Mouse (Mus musculus): ENCODE measurements around the gene Zfp606. TPM values are rescaled to one million over a fixed set of nuclear protein-coding genes. Genes with fewer than 3 reads are reported as not detected.

Gene Zfp606
- 13.9 and 14.6 TPM in 2 replicates for polyA plus RNA-seq (2015; fragmentation: Nextera tagmentation; extraction: Ambion mirVana)

- peak; percentile 85 for DNase-seq (ENCODE audit: low spot score)
These were observed at the start of gene Zfp606 for GRCm38 (mm10) chr7:12478158-12479008. TSS of gene Zfp606 (plus strand) at chr7:12478293.

- DNase-seq (ENCODE audit: low spot score), result no peak
These were observed 885 bp downstream of the Zfp606 start for GRCm38 (mm10) chr7:12479009-12479346.

DNA sequence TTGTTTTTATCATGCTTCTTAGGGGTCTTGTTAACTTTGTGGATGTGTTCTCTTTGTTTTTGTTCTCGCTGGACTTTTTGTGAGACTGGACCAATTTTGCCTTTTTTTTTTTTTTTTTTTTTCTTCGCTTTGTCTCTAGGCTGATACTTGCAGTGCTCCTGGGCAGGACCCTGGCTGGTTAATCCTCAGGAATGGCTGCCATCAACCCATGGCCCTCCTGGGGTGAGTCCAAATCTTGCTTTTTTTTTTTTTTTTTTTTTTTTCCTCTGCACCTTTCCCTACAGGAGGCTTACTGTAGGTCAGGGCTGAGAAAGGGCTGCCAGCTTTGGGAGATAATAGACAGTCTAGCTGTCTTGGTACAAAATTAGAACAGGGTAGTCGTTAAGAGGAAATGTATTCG, 1.4 kb downstream of the Zfp606 start:
- DNase-seq (ENCODE audit: low spot score), result no peak

DNA sequence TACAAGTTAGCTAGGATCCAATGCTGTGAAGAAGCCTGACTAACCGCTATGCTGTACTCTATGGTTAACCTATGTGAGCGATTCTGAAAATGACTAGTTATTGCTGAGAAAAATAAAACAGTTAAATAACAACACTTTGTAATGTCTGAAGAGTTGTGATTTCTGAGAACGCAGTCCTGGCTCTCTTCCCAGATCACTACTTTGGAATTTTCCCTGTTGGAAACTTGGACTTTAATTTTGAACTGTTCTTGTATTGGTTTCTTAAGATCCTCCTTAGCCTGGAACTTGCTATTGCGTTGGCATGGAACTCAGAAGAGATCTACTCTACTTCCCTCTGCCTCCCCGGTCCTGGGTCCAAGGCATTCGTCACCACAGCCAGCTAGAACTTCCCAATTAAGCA, 5.7 kb downstream of the Zfp606 start:
- no peak for DNase-seq (ENCODE audit: low spot score)

DNA sequence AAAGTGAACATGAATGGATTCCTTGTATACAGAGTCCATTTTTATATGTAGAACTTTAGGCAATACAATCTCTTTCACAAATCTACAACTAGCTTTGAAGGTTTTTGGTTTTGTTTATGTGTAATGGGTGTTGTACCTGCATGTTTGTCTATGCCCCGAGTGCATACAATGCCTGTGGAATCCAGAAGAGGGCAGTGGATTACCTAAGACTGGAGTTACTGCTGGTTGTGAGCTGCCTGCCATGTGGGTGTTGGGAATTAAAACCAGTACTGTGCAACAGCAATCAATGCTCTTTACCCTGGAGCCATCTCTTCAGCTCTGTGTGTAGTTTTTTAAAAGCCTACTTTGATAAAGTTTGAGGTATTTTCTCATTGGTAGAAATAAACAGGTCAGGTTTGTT, 7.9 kb downstream of the Zfp606 start:
- peak; percentile 12 for DNase-seq (ENCODE audit: low spot score)

GRCm38 (mm10) chr7:12486691-12487090, 8.6 kb downstream of the Zfp606 start:
- no peak for DNase-seq (ENCODE audit: low spot score)

DNA sequence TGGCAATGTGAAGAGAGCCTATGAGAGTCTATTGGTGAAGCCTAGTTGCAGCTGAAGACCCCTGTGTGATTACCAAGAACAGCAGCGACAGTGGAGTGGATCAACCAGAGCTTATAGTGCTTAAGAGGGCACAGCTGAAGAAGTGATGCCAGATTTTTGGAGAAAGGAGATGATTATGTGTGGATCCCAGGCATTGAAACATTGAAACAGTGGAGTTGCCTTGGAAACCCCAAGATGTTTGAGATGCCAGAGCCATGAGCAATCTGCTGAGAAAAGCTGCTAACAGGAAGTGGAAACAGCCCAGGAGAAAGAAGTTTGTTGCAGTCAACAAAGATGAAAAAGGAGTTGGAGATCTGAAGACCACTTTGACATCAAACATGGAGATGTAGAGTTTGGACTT, 32.8 kb downstream of the Zfp606 start:
- no peak for DNase-seq (ENCODE audit: low spot score)

DNA sequence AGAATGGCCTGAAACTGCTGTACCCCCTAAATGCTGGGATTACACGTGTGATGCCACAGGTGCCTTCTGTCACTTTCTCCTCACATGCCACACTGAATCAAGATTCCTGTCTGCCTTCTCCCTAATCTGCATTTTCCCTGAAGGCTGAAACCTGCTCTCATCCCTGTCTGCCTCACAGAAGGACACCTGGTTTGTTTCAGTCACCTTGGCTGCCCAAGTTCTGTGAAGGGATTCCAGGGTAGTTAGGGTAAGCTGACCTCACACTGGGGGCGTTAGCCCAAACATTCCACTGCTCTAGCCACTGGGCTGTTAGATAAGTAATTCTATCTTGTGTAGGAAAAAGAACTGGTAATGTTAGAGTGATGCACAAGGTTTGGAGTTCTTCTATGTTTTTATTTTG, 34.1 kb downstream of the Zfp606 start, which contains the start of gene 2900092C05Rik:
Gene 2900092C05Rik, plus strand, starts transcription at position 301 of the 400 bp plus-strand sequence.
- no peak for DNase-seq (ENCODE audit: low spot score)

Other genes starting within 250 kb of the Zfp606 start
- gene Vmn1r81, start 210.0 kb upstream of the Zfp606 start, polyA plus RNA-seq (2015; fragmentation: Nextera tagmentation; extraction: Ambion mirVana), result not detected in 2 replicates
- not detected in 2 replicates for gene Vmn1r82, start 177.9 kb upstream of the Zfp606 start, polyA plus RNA-seq (2015; fragmentation: Nextera tagmentation; extraction: Ambion mirVana)
- not detected in 2 replicates for gene Vmn1r83, start 148.8 kb upstream of the Zfp606 start, polyA plus RNA-seq (2015; fragmentation: Nextera tagmentation; extraction: Ambion mirVana)
- gene Vmn1r84, start 109.0 kb upstream of the Zfp606 start, polyA plus RNA-seq (2015; fragmentation: Nextera tagmentation; extraction: Ambion mirVana), result not detected in 2 replicates
- gene Zfp551, start 55.5 kb upstream of the Zfp606 start, polyA plus RNA-seq (2015; fragmentation: Nextera tagmentation; extraction: Ambion mirVana), result 2.6 and 3.2 TPM in 2 replicates
- gene 2900092C05Rik, start 34.2 kb downstream of the Zfp606 start, polyA plus RNA-seq (2015; fragmentation: Nextera tagmentation; extraction: Ambion mirVana), result not detected in 2 replicates
- under 0.01 TPM in 1 of 2 replicates, not detected in the other for gene Vmn2r53, start 130.5 kb downstream of the Zfp606 start, polyA plus RNA-seq (2015; fragmentation: Nextera tagmentation; extraction: Ambion mirVana)
- gene Vmn2r54, start 162.0 kb downstream of the Zfp606 start, polyA plus RNA-seq (2015; fragmentation: Nextera tagmentation; extraction: Ambion mirVana), result not detected in 2 replicates
- gene Vmn2r55, start 206.7 kb downstream of the Zfp606 start, polyA plus RNA-seq (2015; fragmentation: Nextera tagmentation; extraction: Ambion mirVana), result not detected in 2 replicates

Data from thymus, postnatal 0 days (tissue).